Comparison of ENCODE assay signal across 9 mouse cellular contexts in genomic region chr2:167690219-167690961, GRCm38 (mm10). TPM values are rescaled to one million over a fixed set of nuclear protein-coding genes. Genes with fewer than 3 reads are reported as not detected.
DNase-seq lines count a peak whose midpoint lies in the region; ATAC-seq and TF ChIP-seq lines count a peak whose summit lies in the region.
"Had no signal": no experiment of that assay in that cellular context is flagged by ENCODE, and none has a peak within 500 bp of the region (broad histone marks: within the 10 kb centered on the region; RNA-seq: fewer than 3 reads in every experiment).

No protein-coding gene starts in this region.

- peak overlapping the region; percentile 81 for H3K9ac ChIP-seq in heart, embryonic 12.5 days
- H3K9ac ChIP-seq in lung, postnatal 0 days (replicated peaks; ENCODE audit: low read depth): peak overlapping the region; percentile 93

- H3K27me3 ChIP-seq in thymus, adult 2 months (ENCODE audit: control insufficient read depth, insufficient read depth, low read length): no peaks in the 10 kb centered on the region; the same call in 1 of the 2 replicates
- peaks cover 21% of the 10 kb centered on the region for H3K27me3 ChIP-seq in heart, embryonic 12.5 days (replicated peaks)
- no peaks in the 10 kb centered on the region for H3K27me3 ChIP-seq in lung, postnatal 0 days (replicated peaks; ENCODE audit: insufficient read depth, low read length)
- no peaks in the 10 kb centered on the region for H3K27me3 ChIP-seq in small intestine, adult 2 months (ENCODE audit: control insufficient read depth, insufficient read depth, low read length)

- ATAC-seq in heart, embryonic 12.5 days (ENCODE audit: insufficient number of reproducible peaks, low FRiP score): no peak
- no peak for ATAC-seq in lung, postnatal 0 days

- H3K9me3 ChIP-seq in heart, embryonic 12.5 days (replicated peaks): 0 out of 2 replicates have a peak, but pooled peaks cover 2% of the 10 kb centered on the region
- no peaks in the 10 kb centered on the region for H3K9me3 ChIP-seq in lung, postnatal 0 days (ENCODE audit: low read length)

- H3K36me3 ChIP-seq in thymus, adult 2 months (ENCODE audit: control insufficient read depth, insufficient read depth, low read length): no peaks in the 10 kb centered on the region
- 0 out of 2 replicates have a peak, but pooled peaks cover under 1% of the 10 kb centered on the region for H3K36me3 ChIP-seq in heart, embryonic 12.5 days
- peaks cover 16% of the 10 kb centered on the region for H3K36me3 ChIP-seq in lung, postnatal 0 days (ENCODE audit: insufficient read depth, low read length)
- H3K36me3 ChIP-seq in small intestine, adult 2 months (ENCODE audit: control insufficient read depth, insufficient read depth, low read length): peaks cover 10% of the 10 kb centered on the region; the same call in 1 of the 2 replicates

- no peak for TF ChIP-seq POLR2A in thymus, adult 2 months (IDR thresholded peaks at IDR 0.05; ENCODE audit: control insufficient read depth, extremely low read depth, insufficient read depth, low read length, poor library complexity)
- no peak for TF ChIP-seq POLR2A in small intestine, adult 2 months (IDR thresholded peaks at IDR 0.05; ENCODE audit: low read depth, low read length)

- peaks cover 13% of the 10 kb centered on the region for H3K4me1 ChIP-seq in thymus, adult 2 months (replicated peaks; ENCODE audit: control insufficient read depth, insufficient read depth, low read length)
- H3K4me1 ChIP-seq in heart, embryonic 12.5 days (replicated peaks): peaks cover 31% of the 10 kb centered on the region
- H3K4me1 ChIP-seq in lung, postnatal 0 days (ENCODE audit: insufficient read depth, low read depth, low read length): no peaks in the 10 kb centered on the region; the same call in 1 of the 2 replicates
- peaks cover 38% of the 10 kb centered on the region for H3K4me1 ChIP-seq in small intestine, adult 2 months (ENCODE audit: control insufficient read depth, insufficient read depth, insufficient read length, low read length)

- no peak for DNase-seq in thymus, adult 2 months
- no peak for DNase-seq in thymus, postnatal 25 days
- DNase-seq in cerebellum, postnatal 14 days: peak; percentile 36 to 56
- DNase-seq in layer of hippocampus, adult 8-10 months (ENCODE audit: low spot score in 2 of 2): peak; percentile 66 to 68
- DNase-seq in lung, postnatal 0 days (ENCODE audit: low spot score): peak; percentile 54
- no peak for DNase-seq in ovary, postnatal 14 days (ENCODE audit: low spot score)

- TF ChIP-seq CTCF in thymus, adult 2 months (IDR thresholded peaks at IDR 0.05; ENCODE audit: borderline replicate concordance, control insufficient read depth, extremely low read depth, insufficient read depth, low read length, poor library complexity): no peak
- TF ChIP-seq CTCF in lung, postnatal 0 days (IDR thresholded peaks at IDR 0.05): no peak
- no peak for TF ChIP-seq CTCF in small intestine, adult 2 months (IDR thresholded peaks at IDR 0.05; ENCODE audit: extremely low read depth, insufficient read length, insufficient replicate concordance, low read depth, low read length)

- 19% methylated on average over 15 of the region's 15 CpGs for WGBS in thymus, adult 2 months
- WGBS in heart, embryonic 12.5 days: 53% methylated on average over 15 of the region's 15 CpGs
- 25% methylated on average over 15 of the region's 15 CpGs for WGBS in lung, postnatal 0 days
- 9% methylated on average over 15 of the region's 15 CpGs for WGBS in small intestine, adult 2 months

- no peak for TF ChIP-seq EP300 in lung, postnatal 0 days (IDR thresholded peaks at IDR 0.05)

- peak overlapping the region; percentile 99 for H3K4me2 ChIP-seq in heart, embryonic 12.5 days
- H3K4me2 ChIP-seq in lung, postnatal 0 days (replicated peaks; ENCODE audit: low read depth, low read length): peak overlapping the region; percentile 75

- H3K27ac ChIP-seq in thymus, adult 2 months (ENCODE audit: control insufficient read depth, insufficient read depth, low read length): no peak overlapping the region
- no peak overlapping the region for H3K27ac ChIP-seq in heart, embryonic 12.5 days (ENCODE audit: poor library complexity, severe bottlenecking)
- peak overlapping the region; percentile 98 for H3K27ac ChIP-seq in lung, postnatal 0 days (ENCODE audit: low read length)
- peak overlapping the region; percentile 93 for H3K27ac ChIP-seq in small intestine, adult 2 months (ENCODE audit: insufficient read depth, low read depth, low read length)

- H3K4me3 ChIP-seq in thymus, adult 2 months (ENCODE audit: control insufficient read depth, insufficient read depth, low read length): peak overlapping the region; percentile 64
- H3K4me3 ChIP-seq in heart, embryonic 12.5 days: peak overlapping the region; percentile 81
- peak overlapping the region; percentile 81 for H3K4me3 ChIP-seq in lung, postnatal 0 days (ENCODE audit: low read depth, low read length)
- peak overlapping the region; percentile 91 for H3K4me3 ChIP-seq in small intestine, adult 2 months (ENCODE audit: low read depth, low read length)

RNA-seq across cellular contexts. Expression of gene Tmem189, which starts 0.8 kb away (rescaled TPM):
- 209 and 215 TPM in 2 replicates for polyA plus RNA-seq in thymus, adult 2 months (2012; rRNA removed)
- 46.6 and 48.3 TPM in 2 replicates for polyA plus RNA-seq in heart, embryonic 12.5 days (2016; fragmentation: Nextera tagmentation; extraction: Ambion mirVana)
- total RNA-seq in layer of hippocampus, adult 8-10 months (2022): 10 to 100 TPM; 44.5 to 47.5 (median 46.8) TPM
- 51.7 and 55.1 TPM in 2 replicates for polyA plus RNA-seq in lung, postnatal 0 days (2015; fragmentation: Nextera tagmentation; extraction: Ambion mirVana)
- polyA plus RNA-seq in small intestine, adult 2 months (2012; rRNA removed): 28.0 and 105 TPM in 2 replicates

RNA-seq across cellular contexts. Expression of gene Cebpb, which starts 1.7 kb away (rescaled TPM):
- polyA plus RNA-seq in thymus, adult 2 months (2012; rRNA removed): 69.6 and 135 TPM in 2 replicates
- 14.2 and 16.8 TPM in 2 replicates for polyA plus RNA-seq in heart, embryonic 12.5 days (2016; fragmentation: Nextera tagmentation; extraction: Ambion mirVana)
- total RNA-seq in layer of hippocampus, adult 8-10 months (2022): 10 to 100 TPM; 21.3 to 37.2 (median 25.6) TPM
- 108 and 122 TPM in 2 replicates for polyA plus RNA-seq in lung, postnatal 0 days (2015; fragmentation: Nextera tagmentation; extraction: Ambion mirVana)
- polyA plus RNA-seq in small intestine, adult 2 months (2012; rRNA removed): 194 and 386 TPM in 2 replicates

RNA-seq across cellular contexts. Expression of gene Gm20431, which starts 29.1 kb away (rescaled TPM):
- polyA plus RNA-seq in thymus, adult 2 months (2012; rRNA removed): 9.5 and 15.3 TPM in 2 replicates
- polyA plus RNA-seq in heart, embryonic 12.5 days (2016; fragmentation: Nextera tagmentation; extraction: Ambion mirVana): 10.4 and 11.5 TPM in 2 replicates
- total RNA-seq in layer of hippocampus, adult 8-10 months (2022): 10 to 100 TPM; 35.0 to 46.6 (median 40.9) TPM
- 5.2 and 8.4 TPM in 2 replicates for polyA plus RNA-seq in lung, postnatal 0 days (2015; fragmentation: Nextera tagmentation; extraction: Ambion mirVana)
- 0.10 TPM in 1 of 2 replicates, not detected in the other for polyA plus RNA-seq in small intestine, adult 2 months (2012; rRNA removed)
- total RNA-seq: common myeloid progenitor, adult 5-6 weeks had no signal

RNA-seq across cellular contexts. Expression of gene Ube2v1, which starts 58.5 kb away (rescaled TPM):
- 161 and 174 TPM in 2 replicates for polyA plus RNA-seq in thymus, adult 2 months (2012; rRNA removed)
- polyA plus RNA-seq in heart, embryonic 12.5 days (2016; fragmentation: Nextera tagmentation; extraction: Ambion mirVana): 216 and 235 TPM in 2 replicates
- total RNA-seq in layer of hippocampus, adult 8-10 months (2022): 100 to 1,000 TPM; 196 to 224 (median 216) TPM
- polyA plus RNA-seq in lung, postnatal 0 days (2015; fragmentation: Nextera tagmentation; extraction: Ambion mirVana): 166 and 184 TPM in 2 replicates
- polyA plus RNA-seq in small intestine, adult 2 months (2012; rRNA removed): 58.0 and 89.8 TPM in 2 replicates

Comparison
In these comparisons a context has a peak if more than half of its experiments do, and no peak if none do; other contexts are left out.
1. DNase-seq: peak in cerebellum, postnatal 14 days (2 of 2), layer of hippocampus, adult 8-10 months (2 of 2) and lung, postnatal 0 days (single experiment); none in thymus, adult 2 months (single experiment), thymus, postnatal 25 days (single experiment) and ovary, postnatal 14 days (single experiment).
2. H3K27ac ChIP-seq: peak in lung, postnatal 0 days (single experiment) and small intestine, adult 2 months (single experiment); none in thymus, adult 2 months (single experiment) and heart, embryonic 12.5 days (single experiment).
3. Peak in every context shown above with its lines, with median percentiles within 50 percentile points of each other: H3K4me3 ChIP-seq.